Mouse (Mus musculus) lung, adult 18-20 months (tissue): ENCODE measurements at regions not wholly inside any gene's neighbourhood (a gene's known extent, or its start where the extent isn't known, plus 50 kb on each side); places are given as distances from the start of the nearest gene placed in this dataset.
A peak's percentile ranks its signal among the peaks of the same experiment; 100 is the strongest.

Experiments
- DNase-seq, 2 experiments: peaks; one replicate each; pipeline ENCODE4 v3.0.0; 2022; ENCODE audit warnings: mixed read lengths in 2 of 2

DNA sequence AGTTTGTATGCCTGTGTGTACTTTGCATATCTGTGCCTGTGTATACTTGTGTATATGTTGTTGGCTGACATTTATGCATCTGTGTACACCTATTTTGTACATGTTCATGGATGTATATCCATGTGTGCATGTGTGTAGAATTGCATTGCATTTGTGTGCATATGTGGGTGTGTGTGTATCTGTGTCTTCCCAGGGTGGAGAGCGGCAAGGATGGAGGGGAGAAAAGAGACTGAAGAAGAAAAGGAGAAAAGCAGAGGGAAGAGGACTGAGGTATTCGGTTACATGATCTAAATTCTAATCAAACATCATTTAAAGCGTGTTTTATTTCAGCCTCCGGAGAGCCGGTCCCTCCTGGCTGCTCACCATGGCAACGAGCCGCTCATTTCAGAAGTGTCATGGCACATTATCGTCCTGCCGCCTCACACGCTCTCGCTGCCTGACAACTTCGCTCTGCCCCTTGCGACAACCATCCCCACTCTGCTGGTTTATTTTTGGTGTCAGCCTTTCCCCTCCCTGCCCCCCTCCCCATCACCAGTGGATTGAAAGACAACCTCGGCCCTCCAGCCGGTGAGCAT, 58.6 kb downstream of the Mrm1 start:
- DNase-seq = no peak

DNA sequence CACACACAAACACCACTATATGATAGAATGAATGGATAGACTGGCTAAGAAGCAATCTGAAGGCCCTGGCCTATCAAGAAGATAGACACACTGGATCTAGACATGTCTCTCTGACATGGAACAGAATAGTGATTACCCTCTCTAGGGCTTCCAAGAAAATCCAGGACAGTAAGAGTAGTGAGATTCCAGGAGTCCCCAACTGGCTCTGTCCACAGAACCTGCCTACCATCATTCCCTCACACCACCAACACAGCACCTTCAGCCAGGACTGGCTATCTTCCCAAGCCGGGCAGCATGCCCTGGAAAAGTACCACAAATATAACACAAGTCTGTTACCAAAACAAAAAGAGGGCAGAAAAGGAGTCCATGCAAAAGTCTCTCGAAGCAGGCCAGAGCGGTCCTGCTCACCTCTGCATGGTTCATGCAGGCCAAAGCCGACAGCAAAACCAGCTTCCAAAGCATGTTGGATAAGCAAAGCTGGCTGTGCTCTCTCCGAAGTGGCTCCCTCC, 59.8 kb downstream of the Mrm1 start:
- DNase-seq = peak; percentile 7 to 8

DNA sequence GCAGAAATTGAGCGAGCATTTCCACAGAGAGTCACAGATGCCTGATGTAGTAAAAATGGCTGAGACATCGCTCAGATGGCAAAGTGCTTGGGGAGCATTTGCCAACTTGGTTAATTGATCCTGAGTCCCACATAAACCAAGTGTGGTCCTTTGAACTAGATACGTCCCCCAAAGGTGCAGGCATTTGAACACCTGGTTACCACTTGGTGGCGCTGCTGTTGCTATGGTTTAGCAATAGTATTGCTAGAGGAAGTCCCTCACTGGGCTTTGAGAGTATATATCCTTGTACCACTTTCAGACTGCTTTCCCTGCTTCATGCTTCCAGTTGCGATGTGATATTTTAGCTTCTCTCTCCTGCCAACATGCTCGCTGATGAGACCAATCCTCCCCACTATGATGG, 67.3 kb downstream of the Mrm1 start:
- DNase-seq = no peak

DNA sequence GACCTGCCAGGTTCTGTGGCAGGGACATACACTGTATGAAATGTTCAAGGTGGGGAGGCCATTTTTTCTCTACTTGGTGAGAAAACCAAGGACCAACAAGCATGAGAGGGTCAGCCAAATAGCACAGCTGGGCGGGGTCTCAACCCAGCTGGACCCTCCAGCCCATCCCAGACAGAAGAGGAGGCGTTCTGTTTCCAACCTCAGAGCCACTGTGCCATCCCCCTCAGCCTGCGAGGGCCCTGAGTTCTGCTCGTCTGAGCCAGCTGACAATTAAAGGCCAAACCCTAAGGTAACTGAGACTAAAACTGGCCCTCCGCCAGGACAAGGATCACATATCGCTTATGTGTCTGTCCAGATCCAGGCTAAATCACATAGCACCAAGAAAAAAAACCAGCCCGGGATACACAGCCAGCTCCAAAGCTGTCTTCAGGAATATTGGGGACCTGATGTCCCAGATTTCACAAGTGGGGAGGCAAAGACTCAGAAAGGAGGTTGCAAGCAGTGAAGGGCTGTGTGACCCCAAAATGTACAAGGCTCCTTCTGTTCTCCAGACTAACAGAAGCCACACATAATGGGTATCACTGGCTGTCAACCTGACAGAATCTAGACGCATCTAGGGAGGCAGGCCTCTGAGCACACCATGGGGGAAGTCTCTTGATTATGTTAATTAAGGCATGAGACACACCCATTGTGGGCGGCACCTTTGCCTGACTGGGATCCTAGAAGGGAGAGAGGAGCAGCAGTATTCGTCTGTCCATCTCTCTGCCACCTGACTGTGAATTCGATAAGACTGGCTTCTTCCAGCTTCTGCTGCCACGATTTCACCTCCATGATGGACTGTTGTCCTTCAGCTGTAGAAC, 69.6 kb downstream of the Mrm1 start:
- no peak for DNase-seq

DNA sequence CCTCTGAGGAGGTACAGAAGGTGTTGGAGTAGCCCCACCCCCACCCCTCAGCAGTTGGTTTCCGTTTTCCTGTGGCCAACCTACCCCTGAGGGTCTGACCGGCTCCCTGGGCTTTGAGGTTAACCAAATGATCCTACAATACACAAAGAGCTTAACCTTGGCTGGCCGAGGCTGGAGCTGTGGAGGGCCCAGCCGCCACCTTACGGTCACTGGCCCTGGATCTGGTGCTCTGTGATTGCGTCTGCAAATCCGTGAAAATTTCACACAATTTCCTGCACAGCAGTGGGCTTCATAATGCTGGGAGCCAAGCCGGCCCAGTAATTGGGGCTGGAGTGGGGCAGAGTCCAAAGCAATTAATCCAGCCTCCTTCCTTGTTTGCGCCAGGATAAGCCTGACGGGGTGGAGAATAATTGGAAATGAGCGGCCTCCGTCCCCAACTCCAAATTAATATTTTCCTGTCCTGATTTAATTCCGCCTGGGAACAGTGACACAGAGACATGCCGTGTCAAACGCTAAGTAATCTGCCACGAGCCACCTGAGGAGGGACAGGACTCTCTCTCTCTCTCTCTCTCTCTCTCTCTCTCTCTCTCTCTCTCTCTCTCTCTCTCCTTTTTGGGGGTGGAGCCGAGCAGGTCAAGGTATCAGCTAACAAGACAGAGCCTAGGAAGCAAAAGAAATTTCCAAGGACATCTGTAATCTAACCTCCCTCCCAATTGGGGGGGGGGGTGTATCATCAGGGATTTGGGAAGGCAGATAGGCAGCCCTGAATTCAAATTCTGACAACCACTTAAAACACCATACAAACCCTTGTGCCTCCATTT, 80.3 kb downstream of the Mrm1 start:
- no peak for DNase-seq

DNA sequence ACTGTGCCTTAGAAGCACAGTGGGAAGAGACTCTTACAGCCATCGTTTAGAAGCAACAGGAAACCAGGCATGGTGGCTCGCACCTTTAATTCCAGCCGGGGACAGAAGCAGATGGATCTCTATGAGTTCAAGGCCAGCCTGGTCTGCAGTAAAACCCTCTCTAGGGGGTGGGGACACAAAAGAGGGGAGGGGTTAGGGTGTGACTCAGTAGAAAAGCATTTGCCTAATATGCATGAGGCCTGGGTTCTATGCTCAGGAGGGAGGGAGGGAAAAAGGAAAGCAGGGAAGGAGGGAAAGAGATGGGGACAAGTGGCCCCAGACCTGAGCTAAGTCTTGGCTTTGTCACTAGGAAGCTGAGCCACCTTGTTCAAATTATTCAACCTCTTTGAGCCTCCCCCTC, 81.2 kb downstream of the Mrm1 start:
- no peak for DNase-seq

DNA sequence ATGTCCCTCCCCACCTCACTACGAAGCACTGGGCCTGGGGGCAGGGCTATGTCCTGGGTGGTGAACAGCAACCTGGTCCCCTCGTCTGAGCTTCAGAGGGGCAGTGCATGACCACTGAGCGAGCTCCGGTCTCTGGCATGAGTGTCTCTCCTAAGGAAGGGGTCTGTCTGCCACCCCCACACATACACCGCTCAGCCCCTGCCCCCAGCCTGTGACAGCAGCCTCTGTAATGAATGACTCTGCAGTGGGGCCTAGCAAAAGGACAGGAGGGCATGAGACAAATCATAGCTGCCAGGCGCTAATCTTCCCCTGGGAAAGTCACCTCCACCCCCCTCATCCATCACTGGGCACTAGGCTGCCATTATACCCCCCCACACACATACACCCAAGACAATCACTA, 87.4 kb downstream of the Mrm1 start:
- no peak for DNase-seq

DNA sequence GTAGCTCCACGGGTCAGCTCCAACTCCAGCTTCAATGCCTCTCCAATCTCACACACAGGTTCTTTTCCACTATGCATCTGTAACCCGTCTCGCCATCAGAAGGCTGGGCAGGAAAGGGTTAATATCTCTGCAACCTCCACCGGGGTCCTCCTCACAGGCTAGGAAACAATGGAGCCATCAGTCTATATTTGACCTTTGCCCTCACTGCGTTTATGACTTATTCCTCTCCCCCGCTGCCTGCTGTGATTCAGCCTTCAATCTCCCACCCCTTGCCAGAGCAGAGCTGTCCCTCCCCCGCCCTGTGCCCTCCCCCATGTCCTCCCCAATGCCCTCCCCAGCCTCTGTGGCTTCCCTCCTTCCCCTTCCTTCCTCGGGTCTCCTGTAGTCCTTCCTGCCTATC, 89.1 kb downstream of the Mrm1 start:
- no peak for DNase-seq

DNA sequence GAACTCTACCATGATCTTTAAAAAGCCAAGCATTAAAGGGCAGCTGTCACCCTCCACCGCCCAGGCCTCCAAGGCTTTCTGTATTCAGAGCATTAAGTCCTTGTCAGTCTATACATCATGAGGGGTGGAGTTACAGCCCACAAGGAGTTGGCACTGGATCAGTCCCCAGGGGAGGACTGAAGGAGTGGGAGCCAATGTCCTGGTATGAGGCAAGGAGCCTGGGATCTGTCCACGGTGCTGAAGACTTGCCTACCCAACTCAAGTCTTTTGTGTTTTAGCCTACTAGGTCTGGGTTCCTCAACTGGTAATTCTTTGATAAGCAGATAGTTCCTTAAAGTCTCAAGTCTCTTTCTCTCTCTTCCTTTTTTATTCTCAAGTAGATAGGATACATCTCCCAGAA, 90.1 kb downstream of the Mrm1 start:
- peak in 1 of 2 experiments; percentile 13 for DNase-seq

DNA sequence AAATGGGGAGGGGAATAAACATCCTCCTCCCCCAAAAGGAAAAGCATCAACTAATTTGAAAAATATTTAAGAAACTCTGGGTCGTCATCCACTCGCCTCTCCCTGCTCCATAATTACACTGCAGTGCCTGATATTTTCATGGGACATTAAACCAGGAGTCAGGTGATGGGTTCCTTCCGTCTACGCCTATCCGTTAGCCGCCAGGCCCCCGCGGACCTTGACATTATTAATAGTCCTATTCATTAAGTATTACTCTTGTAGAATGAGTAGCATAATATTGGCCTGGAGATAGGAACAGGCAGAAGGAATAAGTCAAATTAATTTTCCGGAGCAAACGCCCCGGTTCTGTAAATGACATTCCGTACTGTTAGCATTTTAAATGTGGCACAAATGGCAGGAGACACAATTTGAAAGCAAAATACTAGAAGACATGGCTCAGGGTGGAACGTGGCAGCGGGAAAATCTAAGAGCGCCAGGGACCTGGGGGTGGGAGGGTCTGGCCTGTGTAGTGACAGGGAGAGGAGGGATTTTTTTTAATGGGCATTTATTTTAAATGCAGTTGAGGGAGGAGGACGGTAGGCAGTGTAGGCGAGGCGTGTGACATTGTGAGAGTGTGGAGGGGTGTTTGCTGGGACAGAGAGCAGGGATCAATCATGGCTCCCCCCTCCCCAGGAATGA, 93.2 kb downstream of the Mrm1 start:
- DNase-seq = no peak

DNA sequence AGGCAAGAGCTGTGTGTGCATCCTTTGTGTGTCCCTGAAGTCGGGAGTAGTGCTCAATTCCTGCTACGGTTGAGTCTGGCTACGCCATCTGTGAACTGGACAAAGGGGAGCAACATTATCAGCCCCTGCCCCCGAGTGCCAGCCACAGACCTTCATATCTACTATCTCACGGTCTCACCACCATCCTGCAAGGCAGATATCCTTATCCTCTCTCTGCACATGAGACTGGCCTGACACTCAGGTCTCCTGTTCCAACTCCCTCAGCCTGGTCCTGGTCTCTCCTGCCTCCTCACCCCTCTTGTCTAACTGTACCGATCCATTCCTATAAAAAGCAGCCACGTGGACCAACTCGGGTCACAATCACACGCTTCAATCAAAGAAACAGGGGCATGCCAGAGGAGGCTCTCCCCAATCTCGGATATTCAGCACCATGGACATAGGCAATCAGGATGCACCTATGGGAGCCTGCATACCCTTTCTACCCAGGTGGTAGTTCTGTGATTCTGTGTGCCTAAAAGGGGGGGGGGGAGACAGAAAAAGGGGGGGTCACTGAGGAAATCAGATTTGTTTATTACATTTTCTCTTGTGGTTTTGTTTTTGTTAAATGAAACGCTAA, 94.0 kb downstream of the Mrm1 start:
- DNase-seq = no peak

DNA sequence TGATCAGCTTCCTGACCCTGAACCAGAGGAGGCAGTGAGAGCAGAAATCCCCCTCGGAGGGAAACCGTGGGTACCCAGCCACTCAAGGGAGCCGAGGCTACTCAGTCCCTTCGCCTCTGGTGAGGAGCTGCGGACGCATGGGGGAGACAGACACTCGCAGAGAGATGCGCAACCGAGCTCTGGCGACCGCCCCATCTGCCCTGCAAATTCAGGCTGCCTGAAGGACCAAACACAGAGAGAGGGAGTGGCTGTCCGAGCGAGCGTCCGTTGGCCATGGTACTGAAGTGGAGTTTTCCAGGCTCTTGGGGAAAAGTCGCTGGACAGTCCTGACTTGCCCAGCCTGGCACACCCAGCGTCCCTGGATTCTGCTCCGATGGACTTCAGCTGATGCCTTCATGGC, 95.2 kb downstream of the Mrm1 start:
- no peak for DNase-seq

DNA sequence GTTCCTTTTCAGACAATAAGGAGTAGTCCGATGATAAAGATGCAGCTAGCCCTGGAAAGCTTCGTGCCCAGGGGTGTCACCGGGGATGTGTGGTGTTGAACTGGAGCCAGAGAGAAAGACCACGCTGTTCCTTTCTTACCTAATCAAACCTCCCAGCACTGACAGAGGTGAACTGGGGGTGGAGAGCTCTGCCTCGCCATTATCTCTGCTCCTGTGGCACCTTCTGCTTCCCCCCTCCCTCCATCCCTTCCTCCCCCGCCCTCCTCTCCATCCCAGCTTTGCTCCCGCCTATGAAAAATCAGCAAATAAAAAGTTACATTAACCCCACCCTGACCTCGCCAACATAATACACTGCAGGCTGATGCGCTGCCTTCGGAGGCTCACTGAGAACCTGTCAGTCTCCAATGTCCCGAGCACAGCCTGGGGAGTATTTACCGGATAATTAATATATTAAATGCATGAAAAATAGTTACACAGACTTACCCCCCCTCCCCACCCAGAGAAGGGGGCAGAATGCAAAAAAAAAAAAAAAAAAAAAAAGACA, 96.6 kb downstream of the Mrm1 start:
- no peak for DNase-seq

DNA sequence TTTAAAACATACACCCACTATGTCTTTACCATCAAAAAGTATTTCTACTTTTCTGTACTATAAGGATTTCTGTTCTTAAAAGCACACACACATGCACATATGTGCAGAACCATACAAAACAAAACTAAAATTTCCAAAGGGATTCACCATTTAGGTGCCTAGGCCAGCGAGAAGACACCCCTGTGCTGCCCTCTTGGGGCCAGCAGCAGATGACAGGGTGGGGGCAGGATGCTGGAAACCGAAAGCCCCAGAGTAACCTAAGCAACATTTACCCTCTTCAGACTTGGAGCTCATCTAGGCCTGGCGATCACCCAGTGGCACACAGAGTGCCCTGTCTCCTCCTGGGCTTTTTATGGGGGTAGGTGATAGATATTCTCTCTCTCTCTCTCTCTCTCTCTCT, 97.3 kb downstream of the Mrm1 start:
- no peak for DNase-seq

DNA sequence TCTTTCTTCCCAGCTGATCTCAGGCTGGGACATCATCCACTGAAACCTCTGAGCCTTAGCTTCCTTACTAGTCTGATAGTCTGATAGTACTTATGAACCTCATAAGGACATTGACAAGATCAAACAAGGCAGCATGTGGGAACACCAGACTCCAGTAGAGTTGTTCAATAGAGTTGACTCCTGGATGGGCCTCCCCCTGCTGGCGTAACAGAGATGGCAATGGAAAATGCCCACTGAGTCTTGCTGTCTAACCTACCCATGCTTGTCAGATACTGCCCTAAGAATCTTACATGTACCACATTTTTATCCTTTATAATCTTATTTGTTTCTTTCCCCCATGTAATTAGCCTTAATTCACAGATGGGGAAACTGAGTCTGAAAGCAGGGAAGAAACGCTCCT, 98.2 kb downstream of the Mrm1 start:
- no peak for DNase-seq

DNA sequence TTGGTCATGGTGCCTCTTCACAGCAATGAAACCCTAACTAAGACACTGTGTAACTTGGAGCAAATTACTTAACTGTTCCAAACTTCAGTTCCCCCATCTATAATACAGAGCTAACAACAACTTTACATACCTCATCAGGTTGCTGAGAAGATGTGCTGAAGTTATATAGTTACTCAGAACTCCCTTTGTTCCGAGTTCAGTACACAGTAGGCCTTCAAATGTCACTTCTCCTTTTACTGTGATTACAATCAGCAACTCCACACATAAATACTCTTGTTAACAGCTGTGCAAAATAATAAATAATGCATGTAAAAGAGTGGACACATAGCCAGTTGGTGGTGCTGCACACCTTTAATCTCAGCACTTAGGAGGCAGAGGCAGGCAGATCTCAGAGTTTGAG, 99.5 kb downstream of the Mrm1 start:
- DNase-seq = no peak

DNA sequence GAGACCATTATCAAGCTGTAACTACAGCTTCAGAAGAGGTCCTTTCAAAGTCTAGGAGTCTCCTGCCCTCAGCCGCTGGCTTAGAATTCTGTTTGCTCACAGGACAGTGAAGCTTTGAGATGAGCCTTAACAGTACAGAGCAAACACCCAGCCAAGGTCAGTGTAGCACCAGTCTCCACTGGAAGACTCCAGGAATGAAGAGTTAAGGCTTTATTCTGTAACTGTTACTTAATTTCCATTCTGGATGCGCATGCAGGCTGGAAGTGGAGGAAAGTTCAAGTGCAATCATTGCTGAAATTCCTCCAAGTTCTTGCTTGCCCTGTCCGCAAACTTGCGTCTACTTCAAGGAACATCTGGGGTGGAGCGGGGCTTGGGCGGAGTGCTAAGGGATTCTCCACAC, 106.6 kb downstream of the Mrm1 start:
- DNase-seq = no peak

DNA sequence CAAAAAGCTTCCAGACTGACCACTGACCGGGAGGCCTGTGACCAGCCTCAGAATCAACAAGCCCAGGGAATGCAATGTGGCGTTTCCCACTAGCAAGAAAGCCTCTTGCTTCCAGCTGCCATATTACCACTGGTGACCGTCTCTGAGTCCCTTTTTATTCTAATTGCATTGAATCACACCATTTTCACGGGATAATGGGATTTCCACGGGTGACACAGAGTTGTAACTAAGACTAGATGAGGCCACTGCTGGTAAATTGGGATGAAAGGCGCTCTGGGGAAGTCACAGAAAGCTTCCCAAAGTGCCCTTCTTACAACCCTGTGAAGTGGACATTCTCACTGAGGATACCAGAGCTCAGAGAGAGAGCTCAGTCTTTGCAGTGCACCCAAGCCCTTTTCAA, 107.4 kb downstream of the Mrm1 start:
- no peak for DNase-seq

DNA sequence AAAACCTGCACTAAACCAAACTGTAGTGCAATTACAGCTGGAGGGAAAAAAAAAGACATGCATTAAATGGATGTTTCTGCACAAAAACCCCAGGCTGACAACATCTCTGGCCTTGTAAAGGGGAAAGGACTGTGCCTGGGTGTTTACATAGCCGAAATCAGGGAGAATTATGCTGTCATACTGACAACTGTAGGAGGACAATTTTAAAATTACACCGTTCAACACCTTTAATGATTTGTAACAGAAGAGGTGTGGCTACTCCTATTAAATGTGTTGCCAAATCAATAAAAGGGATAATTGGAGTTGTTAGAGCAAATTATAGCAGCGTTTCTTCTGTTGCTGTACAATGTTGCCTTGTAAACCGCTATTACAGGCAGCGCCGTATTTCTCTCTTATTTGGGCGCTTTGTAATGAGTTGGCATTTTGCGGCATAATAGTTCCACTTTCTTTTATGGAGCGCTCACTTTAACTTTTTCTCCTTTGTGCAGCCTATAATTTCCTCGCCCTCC, 111.0 kb downstream of the Mrm1 start:
- no peak for DNase-seq

DNA sequence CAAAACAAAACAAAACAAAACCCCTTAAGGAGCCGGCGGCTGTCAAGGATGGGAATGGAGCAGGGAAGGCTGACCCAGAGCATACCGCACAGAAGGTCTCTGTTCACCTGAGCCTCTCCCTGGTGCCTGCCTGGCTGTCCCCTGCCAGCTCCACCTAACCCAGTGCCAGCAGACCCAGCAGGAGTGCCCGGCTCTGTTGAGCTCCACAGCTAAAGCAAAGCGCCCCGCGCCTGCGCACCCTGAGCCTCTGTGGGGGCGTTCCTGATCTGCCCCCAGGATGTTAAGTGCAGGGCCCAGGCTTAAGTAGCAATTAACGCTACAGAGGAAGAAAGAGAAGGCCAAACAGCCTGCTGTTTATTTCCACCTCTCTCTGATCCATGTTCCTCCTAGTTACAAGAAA, 111.5 kb downstream of the Mrm1 start:
- DNase-seq = no peak

DNA sequence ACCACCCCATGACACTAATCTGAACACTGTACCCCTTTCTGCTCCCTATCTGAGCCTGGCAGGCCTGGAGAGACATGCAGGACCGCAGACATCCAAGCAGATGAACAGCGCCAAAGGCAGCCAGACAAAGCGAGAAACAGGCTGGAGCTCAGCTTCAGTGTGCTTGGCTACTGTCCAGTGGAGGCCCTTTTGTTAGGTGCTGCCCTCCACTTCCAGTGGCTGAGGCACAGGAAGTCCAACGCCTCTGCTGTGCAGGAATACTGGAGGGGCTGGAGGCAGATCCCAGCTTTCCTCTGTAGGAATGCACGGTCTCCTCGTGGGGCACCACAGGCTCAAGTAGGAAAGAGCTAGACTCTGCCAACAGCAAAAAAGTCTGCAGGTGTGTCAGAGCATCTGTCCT, 112.6 kb downstream of the Mrm1 start:
- no peak for DNase-seq
